Mouse (Mus musculus): ENCODE results near the gene Rpl38.

Rpl38 gene

DNA sequence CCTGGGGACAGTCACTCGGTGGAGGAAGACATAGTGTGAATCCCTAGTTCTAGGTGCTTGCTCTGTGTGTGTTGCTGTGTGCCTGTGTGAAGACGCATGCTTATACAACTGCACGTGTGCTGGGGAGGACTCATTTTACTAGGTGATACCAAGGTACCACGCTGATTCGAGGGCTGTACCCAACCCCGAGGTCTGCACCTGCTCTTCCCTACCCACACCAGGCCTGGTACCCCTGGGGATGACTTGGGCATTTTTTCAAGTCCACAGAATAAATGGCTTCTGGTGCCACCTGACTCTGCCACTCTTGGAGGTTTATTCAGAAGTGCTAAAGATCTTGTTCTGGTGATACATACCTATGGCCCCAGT is 34.7 kb downstream of the Rpl38 start:
- no peak for DNase-seq (ENCODE audit: low read depth, low spot score)

DNA sequence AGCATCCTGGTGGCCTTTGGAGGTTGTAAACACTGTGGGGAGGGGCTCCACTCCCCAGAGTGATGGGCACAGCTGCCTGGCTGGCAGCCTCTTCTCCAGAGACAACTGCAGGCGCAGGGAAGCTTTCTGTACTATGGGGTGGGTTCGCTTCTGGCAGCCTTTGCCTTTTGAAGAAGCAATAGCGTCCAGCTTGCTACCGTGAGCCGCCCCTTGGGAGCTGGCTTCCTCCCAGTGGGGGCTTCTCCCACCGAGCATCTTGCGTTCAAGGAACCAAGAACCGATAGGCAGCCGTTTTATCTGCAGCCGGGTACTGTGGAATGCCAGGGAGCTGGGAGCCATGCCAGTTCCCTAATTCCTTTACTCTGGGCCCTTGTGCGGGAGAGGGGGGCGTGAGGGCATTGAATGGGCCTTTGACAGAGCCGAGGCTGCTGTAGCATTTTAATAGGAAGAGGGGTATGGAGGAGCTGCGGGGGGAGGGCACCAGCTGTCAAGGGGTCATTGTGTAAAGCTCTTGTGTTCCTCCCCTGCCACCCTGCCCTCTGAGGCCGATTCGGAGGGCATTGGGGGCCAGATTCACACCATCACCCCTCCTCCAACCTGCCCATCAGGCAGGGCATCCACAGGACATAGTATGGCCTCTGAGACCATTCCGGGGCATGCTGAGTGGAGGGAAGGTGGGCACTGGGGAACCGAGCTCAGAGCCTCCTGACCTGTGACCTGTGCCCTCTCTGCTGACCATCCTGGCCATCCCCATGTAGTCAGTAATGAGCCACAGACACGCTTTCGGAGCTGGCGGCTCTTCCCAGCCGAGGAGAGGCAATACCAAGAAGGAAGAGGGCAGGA is 36.0 kb downstream of the Rpl38 start:
- DNase-seq (ENCODE audit: low read depth, low spot score): no peak

DNA sequence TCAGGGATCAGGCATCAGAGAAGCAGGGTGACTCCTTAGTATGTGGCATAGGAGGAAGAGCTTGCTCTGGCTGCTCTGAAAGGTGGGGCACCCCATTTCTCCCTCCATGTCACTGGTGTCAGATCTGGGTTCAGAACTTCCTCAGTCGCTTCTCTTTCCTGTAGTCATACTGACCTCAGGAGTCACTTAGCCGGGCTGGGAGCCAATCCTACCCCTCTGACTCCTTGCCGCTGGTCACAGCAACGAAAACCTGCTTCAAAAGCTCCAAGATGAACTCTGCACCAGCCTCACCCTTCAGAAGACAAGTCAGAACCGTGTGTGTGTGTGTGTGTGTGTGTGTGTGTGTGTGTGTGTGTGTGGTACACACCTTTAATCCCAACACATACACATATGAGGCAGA is 38.0 kb downstream of the Rpl38 start:
- DNase-seq (ENCODE audit: low read depth, low spot score): no peak

DNA sequence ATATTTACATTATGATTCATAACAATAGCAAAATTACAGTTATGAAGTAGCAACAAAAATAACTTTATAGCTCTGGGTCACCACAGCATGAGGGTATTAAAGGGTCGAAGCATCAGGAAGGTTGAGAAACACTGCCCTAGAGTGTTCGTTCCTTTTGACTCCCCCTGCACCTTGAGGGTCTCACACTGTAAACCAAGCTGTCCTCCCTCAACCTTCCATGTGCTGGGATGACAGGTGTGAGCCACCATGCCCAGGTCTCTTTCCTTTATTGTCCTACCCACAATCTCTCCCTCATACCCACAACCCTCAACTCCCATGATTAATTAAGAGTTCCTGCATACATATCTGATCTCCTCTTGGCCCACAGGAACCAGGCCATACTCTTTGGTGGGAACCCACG is 43.1 kb downstream of the Rpl38 start:
- no peak for DNase-seq (ENCODE audit: low read depth, low spot score)

DNA sequence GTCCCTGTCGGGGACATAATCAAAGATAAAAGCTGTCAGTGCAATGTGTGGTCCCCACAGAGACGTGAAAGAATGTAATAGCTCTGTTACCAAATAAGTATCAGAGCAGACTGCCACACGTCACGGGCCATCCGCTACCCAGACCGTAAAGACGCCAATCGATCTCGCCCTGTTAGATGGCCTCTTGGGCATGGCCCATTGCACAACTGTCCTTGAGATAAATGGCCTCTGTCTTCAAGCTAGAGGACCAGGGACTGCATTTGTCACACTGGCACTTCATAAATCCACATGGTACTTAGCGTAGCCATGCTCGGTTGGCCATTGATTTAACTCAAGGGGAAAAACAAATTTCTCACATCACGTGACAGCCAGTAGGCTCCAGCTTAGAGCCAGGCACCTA is 43.5 kb downstream of the Rpl38 start:
- no peak for DNase-seq (ENCODE audit: low read depth, low spot score)

DNA sequence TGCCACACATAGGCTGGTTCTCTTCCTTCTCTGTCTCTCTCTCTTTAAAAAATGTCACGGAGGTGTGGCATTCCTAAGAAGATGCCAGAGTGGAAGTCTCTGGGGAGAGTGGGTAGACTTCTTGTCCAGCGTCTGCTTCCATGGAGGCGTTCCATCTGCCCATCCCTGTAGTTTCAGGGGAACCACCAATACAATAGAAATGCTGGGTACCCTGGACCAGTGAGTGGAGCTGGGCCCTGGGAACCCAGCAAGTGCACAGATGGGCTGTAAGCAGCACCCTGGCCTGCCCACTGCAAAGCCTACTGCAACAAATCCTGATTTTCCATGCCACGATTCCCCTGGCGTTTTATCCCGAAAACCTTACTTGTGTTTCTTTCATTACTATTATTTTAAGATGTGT is 46.2 kb downstream of the Rpl38 start:
- no peak for DNase-seq (ENCODE audit: low read depth, low spot score)

DNA sequence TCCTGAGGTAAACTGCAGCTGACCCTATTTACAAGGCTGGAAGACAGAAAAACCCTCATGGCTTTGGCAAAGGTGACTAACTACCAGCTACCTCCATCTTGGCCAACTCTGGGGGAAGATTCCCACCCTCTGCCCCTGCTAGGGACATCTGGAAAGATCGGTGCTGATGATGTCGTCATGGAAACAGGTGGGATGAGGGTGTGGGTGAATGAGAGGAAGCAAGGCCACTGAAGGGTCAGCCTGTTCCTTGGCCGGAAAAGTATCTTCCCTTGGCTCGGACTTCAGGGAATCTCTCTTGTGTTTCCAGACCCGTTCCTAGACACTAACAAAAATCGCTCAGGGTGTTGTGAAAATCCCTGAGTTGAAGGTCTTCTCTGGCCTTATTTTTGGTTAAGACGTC is 47.2 kb downstream of the Rpl38 start:
- DNase-seq (ENCODE audit: low read depth, low spot score): no peak

DNA sequence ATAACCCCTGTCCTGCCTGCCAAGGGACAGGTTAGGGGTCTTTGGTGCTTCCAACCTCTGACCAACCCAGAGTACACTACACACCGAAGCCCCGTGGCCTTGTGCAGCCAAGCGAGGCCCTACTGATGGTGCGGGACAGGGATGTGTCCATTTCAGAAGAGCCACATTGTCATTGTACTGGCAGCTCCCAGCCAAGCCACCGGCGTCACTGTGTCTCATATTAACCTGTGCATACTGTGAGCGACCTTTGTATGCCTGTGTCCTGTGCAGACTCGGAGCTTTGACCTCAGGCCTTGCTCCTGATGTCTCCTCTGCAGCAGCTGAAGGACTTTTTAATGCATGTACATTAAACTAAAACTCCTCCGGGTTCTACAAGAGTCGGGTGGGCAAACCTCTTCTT is 52.2 kb downstream of the Rpl38 start:
- no peak for DNase-seq (ENCODE audit: low read depth, low spot score)
